Mouse (Mus musculus): ENCODE measurements at regions not wholly inside any gene's neighbourhood (a gene's known extent, or its start where the extent isn't known, plus 50 kb on each side); places are given as distances from the start of the nearest gene placed in this dataset.

GRCm38 (mm10) chr3:123754011-123754610, 63.5 kb upstream of the Ndst3 start:
- intact Hi-C loops (cut with DNase I) = no loop called here
- peak; percentile 29 to 35 for DNase-seq (ENCODE audit: low spot score in 2 of 2)

- no peak for DNase-seq (ENCODE audit: low spot score in 2 of 2)
- intact Hi-C loops (cut with DNase I) = no loop called here
These were observed 64.3 kb upstream of the Ndst3 start for GRCm38 (mm10) chr3:123754927-123755326.

- DNase-seq (ENCODE audit: low spot score in 2 of 2) = no peak
- intact Hi-C loops (cut with DNase I) = no loop called here
These were observed 75.4 kb upstream of the Ndst3 start for GRCm38 (mm10) chr3:123765911-123766556.

GRCm38 (mm10) chr3:123766557-123766913, 75.9 kb upstream of the Ndst3 start:
- intact Hi-C loops (cut with DNase I) = no loop called here
- no peak for DNase-seq (ENCODE audit: low spot score in 2 of 2)

- intact Hi-C loops (cut with DNase I) = no loop called here
- DNase-seq (ENCODE audit: low spot score in 2 of 2) = no peak
These were observed 89.9 kb upstream of the Ndst3 start for GRCm38 (mm10) chr3:123780507-123780906.

- intact Hi-C loops (cut with DNase I) = no loop called here
These were observed 90.9 kb upstream of the Ndst3 start for GRCm38 (mm10) chr3:123781581-123781980.

GRCm38 (mm10) chr3:123784127-123784526, 93.5 kb upstream of the Ndst3 start:
- intact Hi-C loops (cut with DNase I) = no loop called here
- DNase-seq (ENCODE audit: low spot score in 2 of 2) = no peak

More at GRCm38 (mm10) chr3:123781581-123781980, 90.9 kb upstream of the Ndst3 start:
- DNase-seq (ENCODE audit: low spot score in 2 of 2) = no peak

GRCm38 (mm10) chr3:123794011-123794410, 103.4 kb upstream of the Ndst3 start:
- intact Hi-C loops (cut with DNase I) = no loop called here
- no peak for DNase-seq (ENCODE audit: low spot score in 2 of 2)

GRCm38 (mm10) chr3:123805338-123805737, 114.7 kb upstream of the Ndst3 start:
- DNase-seq (ENCODE audit: low spot score in 2 of 2) = no peak
- intact Hi-C loops (cut with DNase I) = no loop called here

GRCm38 (mm10) chr3:123806050-123806449, 115.4 kb upstream of the Ndst3 start:
- no peak for DNase-seq (ENCODE audit: low spot score in 2 of 2)
- intact Hi-C loops (cut with DNase I) = no loop called here

- intact Hi-C loops (cut with DNase I) = no loop called here
- DNase-seq (ENCODE audit: low spot score in 2 of 2) = no peak
These were observed 115.9 kb upstream of the Ndst3 start for GRCm38 (mm10) chr3:123806546-123806945.

GRCm38 (mm10) chr3:123810018-123810942, 119.6 kb upstream of the Ndst3 start:
- DNase-seq (ENCODE audit: low spot score in 2 of 2) = no peak
- intact Hi-C loops (cut with DNase I) = no loop called here

GRCm38 (mm10) chr3:123810943-123811499, 120.4 kb upstream of the Ndst3 start:
- intact Hi-C loops (cut with DNase I) = no loop called here
- no peak for DNase-seq (ENCODE audit: low spot score in 2 of 2)

- DNase-seq (ENCODE audit: low spot score in 2 of 2) = no peak
- intact Hi-C loops (cut with DNase I) = no loop called here
These were observed 138.1 kb upstream of the Ndst3 start for GRCm38 (mm10) chr3:123828790-123829189.

GRCm38 (mm10) chr3:123838385-123839170, 147.9 kb upstream of the Ndst3 start:
- intact Hi-C loops (cut with DNase I) = no loop called here
- no peak for DNase-seq (ENCODE audit: low spot score in 2 of 2)

- intact Hi-C loops (cut with DNase I) = no loop called here
These were observed 155.9 kb upstream of the Ndst3 start for GRCm38 (mm10) chr3:123846554-123846953.

GRCm38 (mm10) chr3:123848663-123849062, 158.0 kb upstream of the Ndst3 start:
- intact Hi-C loops (cut with DNase I) = no loop called here
- DNase-seq (ENCODE audit: low spot score in 2 of 2) = no peak

More at GRCm38 (mm10) chr3:123846554-123846953, 155.9 kb upstream of the Ndst3 start:
- DNase-seq (ENCODE audit: low spot score in 2 of 2) = no peak

- DNase-seq (ENCODE audit: low spot score in 2 of 2) = no peak
- intact Hi-C loops (cut with DNase I) = no loop called here
These were observed 162.2 kb upstream of the Ndst3 start for GRCm38 (mm10) chr3:123852889-123853288.

- intact Hi-C loops (cut with DNase I) = no loop called here
- DNase-seq (ENCODE audit: low spot score in 2 of 2) = no peak
These were observed 183.1 kb upstream of the Ndst3 start for GRCm38 (mm10) chr3:123873709-123874108.

- intact Hi-C loops (cut with DNase I) = no loop called here
- DNase-seq (ENCODE audit: low spot score in 2 of 2) = no peak
These were observed 203.0 kb upstream of the Ndst3 start for GRCm38 (mm10) chr3:123893691-123894090.

All from left cerebral cortex, postnatal 36 days (tissue).